Mouse (Mus musculus): ENCODE results near the gene Pcbd2. TPM values are rescaled to one million over a fixed set of nuclear protein-coding genes. Genes with fewer than 3 reads are reported as not detected.

The Pcbd2 gene
- polyA plus RNA-seq, 1 experiment from 2014 or later, result 44.4 TPM

GRCm38 (mm10) chr13:55715167-55715512 lies 12.0 kb upstream of the Pcbd2 start:
- Histone ChIP-seq H3K4me1 (peaks cover 21% of the 10 kb centered on the region), H3K27me3 (ENCODE audit: low read depth, poor library complexity, severe bottlenecking) (no peaks in the 10 kb centered on the region), H3K36me3 (peaks cover 28% of the 10 kb centered on the region), H3K9me3 (replicated peaks) (no peaks in the 10 kb centered on the region), H3K4me3 (peak overlapping the region; percentile 92), H3K27ac (peak overlapping the region; percentile 96)
- WGBS, result 12% methylated on average over 5 of the region's 5 CpGs
- no peak for DNase-seq (ENCODE audit: low spot score)

DNA sequence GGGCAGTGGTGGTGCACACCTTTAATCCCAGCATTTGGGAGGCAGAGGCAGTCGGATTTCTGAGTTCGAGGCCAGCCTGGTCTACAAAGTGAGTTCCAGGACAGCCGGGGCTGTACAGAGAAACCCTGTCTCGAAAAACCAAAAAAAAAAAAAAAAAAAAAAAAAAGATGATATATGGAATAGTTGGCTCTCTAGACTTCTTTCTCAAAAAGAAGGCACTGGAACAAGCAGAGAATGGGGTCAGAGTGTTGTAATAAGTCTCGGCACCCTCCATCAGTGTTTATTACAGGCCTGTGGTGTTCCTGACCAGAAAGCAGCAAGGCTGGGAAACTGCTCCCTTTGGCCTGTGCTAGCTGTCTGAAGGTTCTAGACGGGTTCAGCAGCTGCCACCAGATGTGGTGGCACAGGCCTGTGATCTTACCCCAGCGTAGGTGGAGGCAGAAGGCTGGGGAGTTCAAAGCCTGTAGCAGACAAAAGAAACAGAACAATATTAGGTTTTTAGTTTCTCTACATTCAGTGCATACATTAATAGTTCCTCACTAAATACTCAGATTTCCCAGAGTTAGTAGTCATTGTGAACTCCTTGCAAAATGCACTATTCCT lies 11.2 kb upstream of the Pcbd2 start:
- WGBS, result 82% methylated on average over 7 of the region's 7 CpGs
- Histone ChIP-seq H3K4me1 (peaks cover 19% of the 10 kb centered on the region), H3K4me3 (no peak overlapping the region; the same call in 1 of the 2 replicates), H3K36me3 (peaks cover 35% of the 10 kb centered on the region), H3K27ac (peak overlapping the region; percentile 96; the same call in 1 of the 2 replicates), H3K9me3 (replicated peaks) (no peaks in the 10 kb centered on the region), H3K27me3 (ENCODE audit: low read depth, poor library complexity, severe bottlenecking) (no peaks in the 10 kb centered on the region)
- DNase-seq (ENCODE audit: low spot score), result no peak

DNA sequence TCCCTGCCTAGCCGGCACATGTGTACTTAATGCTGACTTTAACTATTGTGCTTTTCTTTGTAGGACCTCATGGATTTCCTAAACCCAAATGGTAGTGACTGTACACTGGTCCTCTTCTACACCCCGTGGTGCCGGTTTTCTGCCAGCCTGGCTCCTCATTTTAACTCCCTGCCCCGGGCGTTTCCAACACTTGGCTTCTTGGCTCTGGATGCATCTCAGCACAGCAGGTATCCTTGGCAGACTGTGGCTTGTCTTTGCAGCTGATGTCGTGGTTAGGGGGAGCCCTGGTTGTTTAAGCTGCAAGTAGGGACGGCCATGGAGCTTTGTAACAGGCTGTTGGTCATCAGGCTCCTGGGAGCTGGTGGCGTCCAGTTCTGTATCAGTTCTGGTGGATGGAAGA lies 5.7 kb upstream of the Pcbd2 start:
- no peaks in the 10 kb centered on the region for H3K9me3 ChIP-seq (replicated peaks)
- peaks cover 85% of the 10 kb centered on the region for H3K36me3 ChIP-seq
- H3K4me1 ChIP-seq, result peaks cover 3% of the 10 kb centered on the region; the same call in 1 of the 2 replicates
- DNase-seq (ENCODE audit: low spot score), result no peak
- no peak overlapping the region for H3K27ac ChIP-seq
- WGBS, result 83% methylated on average over 8 of the region's 8 CpGs
- H3K4me3 ChIP-seq, result no peak overlapping the region
- H3K27me3 ChIP-seq (ENCODE audit: low read depth, poor library complexity, severe bottlenecking), result no peaks in the 10 kb centered on the region

- no peak overlapping the region for H3K27ac ChIP-seq
- no peak for DNase-seq (ENCODE audit: low spot score)
- H3K36me3 ChIP-seq, result peaks cover 83% of the 10 kb centered on the region
- peaks cover 3% of the 10 kb centered on the region; the same call in 1 of the 2 replicates for H3K4me1 ChIP-seq
- H3K27me3 ChIP-seq (ENCODE audit: low read depth, poor library complexity, severe bottlenecking), result no peaks in the 10 kb centered on the region
- no peaks in the 10 kb centered on the region for H3K9me3 ChIP-seq (replicated peaks)
- WGBS, result 92% methylated on average over 2 of the region's 2 CpGs
- no peak overlapping the region for H3K4me3 ChIP-seq
Observed at GRCm38 (mm10) chr13:55721995-55722394, 5.2 kb upstream of the Pcbd2 start.

- H3K4me3 ChIP-seq, result peak overlapping the region; percentile 66
- no peaks in the 10 kb centered on the region for H3K27me3 ChIP-seq (ENCODE audit: low read depth, poor library complexity, severe bottlenecking)
- no peak for DNase-seq (ENCODE audit: low spot score)
- peaks cover 43% of the 10 kb centered on the region for H3K36me3 ChIP-seq
- H3K4me1 ChIP-seq, result peaks cover 8% of the 10 kb centered on the region
- WGBS, result 7% methylated on average over 4 of the region's 4 CpGs
- H3K27ac ChIP-seq, result peak overlapping the region; percentile 93
- no peaks in the 10 kb centered on the region for H3K9me3 ChIP-seq (replicated peaks)
Observed at GRCm38 (mm10) chr13:55726598-55727119, 509 bp upstream of the Pcbd2 start.

DNA sequence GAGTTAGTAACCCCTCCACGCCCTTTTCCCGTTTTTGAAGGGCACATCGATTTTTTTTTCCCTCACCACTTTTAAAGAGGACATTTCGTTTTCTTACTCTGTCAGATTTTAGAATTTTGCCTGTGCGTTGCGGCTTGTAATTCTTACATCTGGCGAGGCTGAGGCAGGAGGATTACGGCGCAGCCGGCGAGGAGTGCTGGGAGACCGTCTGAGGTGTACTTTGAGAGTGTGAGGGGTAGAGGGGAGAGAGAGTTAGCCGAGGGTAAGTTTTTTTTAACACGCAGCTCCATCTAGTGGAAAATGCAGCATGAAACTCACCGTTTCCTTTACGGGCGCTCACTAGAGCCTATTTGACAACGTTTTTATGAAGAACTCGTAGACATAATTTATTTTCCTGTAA lies 671 bp downstream of the Pcbd2 start:
- Histone ChIP-seq H3K36me3 (peaks cover 34% of the 10 kb centered on the region), H3K4me3 (peak overlapping the region; percentile 66), H3K4me1 (peaks cover 8% of the 10 kb centered on the region), H3K9me3 (replicated peaks) (no peaks in the 10 kb centered on the region), H3K27ac (peak overlapping the region; percentile 93), H3K27me3 (ENCODE audit: low read depth, poor library complexity, severe bottlenecking) (no peaks in the 10 kb centered on the region)
- peak; percentile 79 for DNase-seq (ENCODE audit: low spot score)
- 5% methylated on average over 19 of the region's 19 CpGs for WGBS

GRCm38 (mm10) chr13:55730716-55731115 lies 3.5 kb downstream of the Pcbd2 start:
- H3K4me1 ChIP-seq, result peaks cover 27% of the 10 kb centered on the region
- H3K4me3 ChIP-seq, result no peak overlapping the region
- no peak for DNase-seq (ENCODE audit: low spot score)
- H3K9me3 ChIP-seq (replicated peaks), result no peaks in the 10 kb centered on the region
- WGBS, result 92% methylated on average over 7 of the region's 7 CpGs
- peaks cover 6% of the 10 kb centered on the region for H3K36me3 ChIP-seq
- H3K27me3 ChIP-seq (ENCODE audit: low read depth, poor library complexity, severe bottlenecking), result no peaks in the 10 kb centered on the region
- no peak overlapping the region for H3K27ac ChIP-seq

DNA sequence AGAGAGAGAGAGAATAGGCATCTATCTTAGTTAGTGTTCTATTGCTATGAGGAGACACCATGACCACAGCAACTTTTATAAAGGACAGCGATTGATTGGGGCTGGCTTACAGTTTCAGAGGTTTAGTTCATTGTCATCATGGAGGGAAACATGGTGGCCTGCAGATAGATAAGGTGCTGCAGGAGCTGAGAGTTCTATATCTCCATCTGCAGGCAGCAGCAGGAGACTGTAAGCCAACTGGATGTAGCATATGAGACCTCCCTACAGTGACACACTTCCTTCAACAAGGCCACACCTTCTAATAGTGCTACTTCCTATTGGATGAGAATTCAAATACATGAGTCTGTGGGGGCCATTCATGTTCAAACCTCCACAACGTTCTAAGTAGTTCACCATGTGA lies 5.0 kb downstream of the Pcbd2 start:
- DNase-seq (ENCODE audit: low spot score), result no peak
- Histone ChIP-seq H3K36me3 (no peaks in the 10 kb centered on the region), H3K4me3 (no peak overlapping the region), H3K4me1 (peaks cover 26% of the 10 kb centered on the region), H3K27ac (no peak overlapping the region), H3K27me3 (ENCODE audit: low read depth, poor library complexity, severe bottlenecking) (no peaks in the 10 kb centered on the region), H3K9me3 (replicated peaks) (no peaks in the 10 kb centered on the region)
- WGBS, result 85% methylated on average over 2 of the region's 2 CpGs

GRCm38 (mm10) chr13:55733628-55734502 lies 6.7 kb downstream of the Pcbd2 start:
- 76% methylated on average over 22 of the region's 22 CpGs for WGBS
- Histone ChIP-seq H3K36me3 (no peaks in the 10 kb centered on the region), H3K4me1 (peaks cover 26% of the 10 kb centered on the region), H3K9me3 (replicated peaks) (no peaks in the 10 kb centered on the region), H3K27me3 (ENCODE audit: low read depth, poor library complexity, severe bottlenecking) (no peaks in the 10 kb centered on the region), H3K27ac (peak overlapping the region; percentile 60), H3K4me3 (no peak overlapping the region)
- no peak for DNase-seq (ENCODE audit: low spot score)

DNA sequence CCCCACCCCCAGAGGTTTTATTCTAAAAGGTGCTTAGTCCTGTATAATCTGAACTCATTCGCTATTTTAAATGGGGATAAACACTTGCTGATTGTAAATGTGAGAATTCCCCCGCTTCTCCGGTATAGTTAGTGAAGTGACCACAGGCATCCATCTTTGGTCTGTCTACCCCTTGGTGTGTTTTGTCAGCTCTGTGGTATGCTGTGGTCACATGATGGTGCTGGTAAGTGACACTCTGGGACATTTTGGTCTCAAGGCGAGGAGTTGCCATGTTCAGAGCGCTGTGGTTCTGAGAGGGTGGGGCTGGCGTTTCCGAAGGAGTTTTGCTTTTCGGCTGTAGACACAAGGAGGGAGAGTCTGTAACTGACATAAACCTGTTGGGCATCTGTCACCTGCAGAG lies 10.7 kb downstream of the Pcbd2 start:
- DNase-seq (ENCODE audit: low spot score), result no peak
- Histone ChIP-seq H3K4me1 (peaks cover 47% of the 10 kb centered on the region), H3K27ac (0 out of 2 replicates have a peak overlapping the region, but pooled peaks have one; percentile 27), H3K27me3 (ENCODE audit: low read depth, poor library complexity, severe bottlenecking) (no peaks in the 10 kb centered on the region), H3K9me3 (replicated peaks) (no peaks in the 10 kb centered on the region), H3K4me3 (no peak overlapping the region), H3K36me3 (no peaks in the 10 kb centered on the region)
- WGBS, result 95% methylated on average over 8 of the region's 8 CpGs

DNA sequence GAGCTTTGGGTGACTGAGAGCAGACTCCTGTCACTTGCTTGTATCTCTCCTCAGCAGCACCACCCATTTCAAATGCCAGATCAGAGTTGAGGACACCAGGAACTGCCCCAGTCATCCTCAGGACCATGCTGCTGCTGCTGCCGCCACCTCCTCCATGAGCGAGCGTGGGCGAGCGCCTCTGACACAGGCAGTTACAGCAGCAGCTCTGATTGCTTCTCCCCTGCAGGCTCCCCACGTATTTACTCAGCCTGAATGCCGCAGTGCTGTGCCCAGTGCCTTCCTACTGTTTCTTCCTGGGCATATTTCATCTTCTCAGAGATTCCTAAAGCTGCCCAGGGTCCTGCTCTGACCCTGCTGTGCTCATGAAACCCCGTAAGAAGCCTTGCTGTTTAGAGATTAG lies 15.1 kb downstream of the Pcbd2 start:
- Histone ChIP-seq H3K27ac (no peak overlapping the region), H3K4me3 (no peak overlapping the region), H3K9me3 (replicated peaks) (no peaks in the 10 kb centered on the region), H3K4me1 (peaks cover 43% of the 10 kb centered on the region), H3K27me3 (ENCODE audit: low read depth, poor library complexity, severe bottlenecking) (no peaks in the 10 kb centered on the region), H3K36me3 (peaks cover 9% of the 10 kb centered on the region)
- WGBS, result 75% methylated on average over 8 of the region's 8 CpGs
- DNase-seq (ENCODE audit: low spot score), result no peak

DNA sequence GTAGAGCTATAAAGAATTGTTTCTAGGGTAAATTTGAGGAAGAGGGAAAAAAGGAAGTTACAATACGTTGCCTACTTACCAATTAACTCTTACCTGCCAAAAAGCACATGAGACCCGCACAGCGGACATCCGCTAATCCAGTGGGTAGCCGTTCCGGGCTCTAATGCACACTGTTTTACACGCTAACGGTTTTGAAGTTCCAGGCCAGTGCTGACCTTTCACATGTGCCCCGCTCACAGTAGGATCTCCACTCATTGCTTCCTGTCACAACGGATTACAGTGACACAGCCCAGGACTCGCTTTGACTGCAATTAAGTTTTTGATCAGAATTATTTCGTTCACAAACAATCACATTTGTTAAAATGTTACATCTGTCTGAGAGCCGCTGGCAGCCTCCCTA lies 27.2 kb downstream of the Pcbd2 start:
- peak; percentile 68 for DNase-seq (ENCODE audit: low spot score)
- Histone ChIP-seq H3K4me1 (peaks cover 70% of the 10 kb centered on the region), H3K27ac (peak overlapping the region; percentile 83)

DNA sequence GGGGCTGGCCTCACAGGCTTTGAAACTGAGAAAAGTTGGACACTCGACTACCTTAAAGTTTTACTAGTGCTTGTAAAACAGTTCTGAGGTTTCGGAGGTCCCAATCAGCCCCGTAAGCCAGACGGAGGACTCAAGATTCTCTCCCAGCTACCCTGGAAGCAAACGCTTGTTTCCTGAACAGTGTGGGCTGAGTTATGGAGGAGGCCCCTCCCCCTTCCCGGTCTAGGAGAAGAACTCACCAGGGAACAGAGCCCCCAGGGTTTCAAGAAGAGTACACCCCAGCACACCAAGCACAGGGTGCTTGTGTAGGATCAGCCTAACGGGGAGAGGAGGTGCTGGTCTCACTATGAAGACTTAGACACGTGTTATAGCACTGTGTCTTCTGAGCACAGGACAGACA lies 29.6 kb downstream of the Pcbd2 start:
- Histone ChIP-seq H3K4me1 (peaks cover 66% of the 10 kb centered on the region), H3K9me3 (replicated peaks) (no peaks in the 10 kb centered on the region), H3K4me3 (peak overlapping the region; percentile 33; the same call in 1 of the 2 replicates), H3K27ac (peak overlapping the region; percentile 83), H3K27me3 (ENCODE audit: low read depth, poor library complexity, severe bottlenecking) (no peaks in the 10 kb centered on the region), H3K36me3 (no peaks in the 10 kb centered on the region)
- DNase-seq (ENCODE audit: low spot score), result peak; percentile 47
- WGBS, result 33% methylated on average over 8 of the region's 8 CpGs

More for the DNA sequence above, 27.2 kb downstream of the Pcbd2 start:
- Histone ChIP-seq H3K9me3 (replicated peaks) (no peaks in the 10 kb centered on the region), H3K36me3 (no peaks in the 10 kb centered on the region), H3K27me3 (ENCODE audit: low read depth, poor library complexity, severe bottlenecking) (no peaks in the 10 kb centered on the region), H3K4me3 (no peak overlapping the region)
- 57% methylated on average over 13 of the region's 13 CpGs for WGBS

Data from limb, embryonic 10.5 days (tissue).